ENCODE assay signal across 14 mouse cellular contexts in genomic region chr11:11014538-11014937, GRCm38 (mm10).
DNase-seq lines count a peak whose midpoint lies in the region; ATAC-seq and TF ChIP-seq lines count a peak whose summit lies in the region.
"Had no signal": no experiment of that assay in that cellular context is flagged by ENCODE, and none has a peak within 500 bp of the region (broad histone marks: within the 10 kb centered on the region; RNA-seq: fewer than 3 reads in every experiment).

No protein-coding gene starts in this region.

- no peak for TF ChIP-seq CTCF in brain, embryonic 14.5 days (IDR thresholded peaks at IDR 0.05; ENCODE audit: borderline replicate concordance, extremely low read depth, insufficient read depth, insufficient read length)
- TF ChIP-seq CTCF in hindbrain, postnatal 0 days (IDR thresholded peaks at IDR 0.05; ENCODE audit: low read depth): no peak
- no peak for TF ChIP-seq CTCF in midbrain, postnatal 0 days (IDR thresholded peaks at IDR 0.05)

- H3K9me3 ChIP-seq in forebrain, embryonic 13.5 days (replicated peaks): no peaks in the 10 kb centered on the region
- no peaks in the 10 kb centered on the region for H3K9me3 ChIP-seq in forebrain, embryonic 11.5 days (ENCODE audit: control insufficient read depth, low read length)
- H3K9me3 ChIP-seq in hindbrain, postnatal 0 days (ENCODE audit: low read length): no peaks in the 10 kb centered on the region
- H3K9me3 ChIP-seq in midbrain, postnatal 0 days (ENCODE audit: low read length): no peaks in the 10 kb centered on the region
- H3K9me3 ChIP-seq: G1E; limb, embryonic 15.5 days; lung, embryonic 15.5 days had no signal

- H3K4me1 ChIP-seq in forebrain, embryonic 13.5 days: 0 out of 2 replicates have a peak, but pooled peaks cover 4% of the 10 kb centered on the region
- no peaks in the 10 kb centered on the region for H3K4me1 ChIP-seq in forebrain, embryonic 11.5 days (replicated peaks; ENCODE audit: control insufficient read depth, insufficient read depth, low read length)
- no peaks in the 10 kb centered on the region for H3K4me1 ChIP-seq in hindbrain, postnatal 0 days (ENCODE audit: insufficient read depth, low read length)
- no peaks in the 10 kb centered on the region for H3K4me1 ChIP-seq in midbrain, postnatal 0 days (ENCODE audit: insufficient read depth, low read length)
- H3K4me1 ChIP-seq: limb, embryonic 15.5 days; lung, embryonic 15.5 days had no signal

- peak; percentile 91 for ATAC-seq in forebrain, embryonic 13.5 days
- no peak for ATAC-seq in forebrain, embryonic 11.5 days (replicated peaks; ENCODE audit: low FRiP score)
- peak; percentile 70 for ATAC-seq in hindbrain, postnatal 0 days
- ATAC-seq in midbrain, postnatal 0 days (ENCODE audit: low FRiP score): no peak
- ATAC-seq: intestine, postnatal 0 days had no signal

- no peak for TF ChIP-seq POLR2A in brain, embryonic 14.5 days (IDR thresholded peaks at IDR 0.05; ENCODE audit: borderline replicate concordance, extremely low read depth, insufficient read depth, insufficient read length, poor library complexity, severe bottlenecking)

- H3K4me2 ChIP-seq in forebrain, embryonic 13.5 days: no peak overlapping the region
- H3K4me2 ChIP-seq in forebrain, embryonic 11.5 days (ENCODE audit: low read depth, low read length, severe bottlenecking): no peak overlapping the region
- no peak overlapping the region for H3K4me2 ChIP-seq in hindbrain, postnatal 0 days (ENCODE audit: low read depth, low read length)
- H3K4me2 ChIP-seq in midbrain, postnatal 0 days (ENCODE audit: low read depth, low read length, poor library complexity, severe bottlenecking): no peak overlapping the region
- H3K4me2 ChIP-seq: limb, embryonic 15.5 days; lung, embryonic 15.5 days had no signal

- H3K27me3 ChIP-seq in forebrain, embryonic 13.5 days: peaks cover 14% of the 10 kb centered on the region; the same call in 1 of the 2 replicates
- no peaks in the 10 kb centered on the region for H3K27me3 ChIP-seq in forebrain, embryonic 11.5 days (ENCODE audit: control insufficient read depth, insufficient read depth, low read length)
- no peaks in the 10 kb centered on the region; the same call in 1 of the 2 replicates for H3K27me3 ChIP-seq in hindbrain, postnatal 0 days (ENCODE audit: insufficient read depth, low read length)
- H3K27me3 ChIP-seq in midbrain, postnatal 0 days (ENCODE audit: insufficient read depth, low read length): no peaks in the 10 kb centered on the region
- H3K27me3 ChIP-seq: limb, embryonic 15.5 days; lung, embryonic 15.5 days had no signal

- 45% methylated on average over 2 of the region's 2 CpGs for WGBS in forebrain, embryonic 13.5 days
- 78% methylated on average over 2 of the region's 2 CpGs for WGBS in forebrain, embryonic 11.5 days
- WGBS in hindbrain, postnatal 0 days: 28% methylated on average over 2 of the region's 2 CpGs
- 62% methylated on average over 2 of the region's 2 CpGs for WGBS in midbrain, postnatal 0 days

- H3K36me3 ChIP-seq in forebrain, embryonic 13.5 days (ENCODE audit: poor library complexity, severe bottlenecking): no peaks in the 10 kb centered on the region
- no peaks in the 10 kb centered on the region for H3K36me3 ChIP-seq in forebrain, embryonic 11.5 days (ENCODE audit: control insufficient read depth, insufficient read depth, low read length)
- no peaks in the 10 kb centered on the region for H3K36me3 ChIP-seq in hindbrain, postnatal 0 days (ENCODE audit: insufficient read depth, low read length)
- no peaks in the 10 kb centered on the region for H3K36me3 ChIP-seq in midbrain, postnatal 0 days (ENCODE audit: insufficient read depth, low read length)
- H3K36me3 ChIP-seq: G1E; limb, embryonic 15.5 days; lung, embryonic 15.5 days had no signal

- no peak for DNase-seq in forebrain, embryonic 11.5 days (ENCODE audit: low spot score)
- DNase-seq in brain, embryonic 14.5 days (ENCODE audit: low read depth): peak; percentile 91
- DNase-seq in hindbrain, postnatal 0 days (ENCODE audit: low spot score): peak; percentile 50
- peak; percentile 58 for DNase-seq in midbrain, postnatal 0 days (ENCODE audit: low spot score)
- DNase-seq in adrenal gland, postnatal 36 days: no peak
- DNase-seq in urinary bladder, postnatal 36 days (ENCODE audit: low spot score in 2 of 2): no peak
- DNase-seq in gastrocnemius, adult 18-20 months (ENCODE audit: low spot score): no peak
- DNase-seq: B cell, adult 2 months; thymus, adult 2 months had no signal

- H3K9ac ChIP-seq in forebrain, embryonic 13.5 days: no peak overlapping the region
- no peak overlapping the region for H3K9ac ChIP-seq in forebrain, embryonic 11.5 days (ENCODE audit: low read length)
- H3K9ac ChIP-seq in hindbrain, postnatal 0 days (replicated peaks; ENCODE audit: low read length): no peak overlapping the region
- no peak overlapping the region for H3K9ac ChIP-seq in midbrain, postnatal 0 days (replicated peaks; ENCODE audit: low read length, poor library complexity, severe bottlenecking)
- H3K9ac ChIP-seq: limb, embryonic 15.5 days; lung, embryonic 15.5 days had no signal

- H3K27ac ChIP-seq in forebrain, embryonic 13.5 days: no peak overlapping the region
- no peak overlapping the region for H3K27ac ChIP-seq in forebrain, embryonic 11.5 days (ENCODE audit: low read depth, low read length)
- H3K27ac ChIP-seq in hindbrain, postnatal 0 days: no peak overlapping the region
- H3K27ac ChIP-seq in midbrain, postnatal 0 days (ENCODE audit: low read depth, low read length): no peak overlapping the region
- H3K27ac ChIP-seq: limb, embryonic 15.5 days; lung, embryonic 15.5 days had no signal

- no peak overlapping the region for H3K4me3 ChIP-seq in forebrain, embryonic 13.5 days
- no peak overlapping the region for H3K4me3 ChIP-seq in forebrain, embryonic 11.5 days (ENCODE audit: low read depth, low read length)
- no peak overlapping the region for H3K4me3 ChIP-seq in hindbrain, postnatal 0 days (ENCODE audit: low read length)
- no peak overlapping the region for H3K4me3 ChIP-seq in midbrain, postnatal 0 days (ENCODE audit: low read depth, low read length)
- H3K4me3 ChIP-seq: limb, embryonic 15.5 days; lung, embryonic 15.5 days had no signal

Comparison
In these comparisons a context has a peak if more than half of its experiments do, and no peak if none do; other contexts are left out.
1. ATAC-seq: peak in forebrain, embryonic 13.5 days (single experiment) and hindbrain, postnatal 0 days (single experiment); none in forebrain, embryonic 11.5 days (single experiment) and midbrain, postnatal 0 days (single experiment).
2. DNase-seq: peak in brain, embryonic 14.5 days (single experiment), hindbrain, postnatal 0 days (single experiment) and midbrain, postnatal 0 days (single experiment); none in forebrain, embryonic 11.5 days (single experiment), adrenal gland, postnatal 36 days (0 of 2), urinary bladder, postnatal 36 days (0 of 2) and gastrocnemius, adult 18-20 months (single experiment).